Mouse (Mus musculus): ENCODE results near the gene Gm9195.

Gm9195 gene

DNA sequence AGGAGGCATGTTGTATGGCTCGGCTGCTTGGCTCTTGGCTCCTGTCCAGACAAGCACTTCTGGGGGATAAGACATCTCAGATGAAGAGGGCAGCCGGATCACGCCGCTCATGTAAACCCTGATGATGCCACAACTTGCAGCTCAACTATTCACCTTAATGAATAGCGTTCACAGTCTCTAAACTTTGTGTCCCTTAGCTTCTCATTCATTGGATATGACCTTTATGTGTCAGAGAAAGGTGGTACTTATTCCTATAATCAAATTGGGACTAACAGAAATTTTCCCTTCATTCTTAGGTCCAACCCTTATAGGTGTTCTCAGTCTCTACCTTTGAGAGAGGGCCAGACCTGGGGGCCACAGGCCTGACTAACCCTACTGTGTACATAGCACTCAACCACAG is at the start of gene Gm9195:
Gm9195 (minus strand) TSS at position 101 of the 400 bp plus-strand sequence.
- no peak for DNase-seq (ENCODE audit: low spot score in 2 of 2)

DNA sequence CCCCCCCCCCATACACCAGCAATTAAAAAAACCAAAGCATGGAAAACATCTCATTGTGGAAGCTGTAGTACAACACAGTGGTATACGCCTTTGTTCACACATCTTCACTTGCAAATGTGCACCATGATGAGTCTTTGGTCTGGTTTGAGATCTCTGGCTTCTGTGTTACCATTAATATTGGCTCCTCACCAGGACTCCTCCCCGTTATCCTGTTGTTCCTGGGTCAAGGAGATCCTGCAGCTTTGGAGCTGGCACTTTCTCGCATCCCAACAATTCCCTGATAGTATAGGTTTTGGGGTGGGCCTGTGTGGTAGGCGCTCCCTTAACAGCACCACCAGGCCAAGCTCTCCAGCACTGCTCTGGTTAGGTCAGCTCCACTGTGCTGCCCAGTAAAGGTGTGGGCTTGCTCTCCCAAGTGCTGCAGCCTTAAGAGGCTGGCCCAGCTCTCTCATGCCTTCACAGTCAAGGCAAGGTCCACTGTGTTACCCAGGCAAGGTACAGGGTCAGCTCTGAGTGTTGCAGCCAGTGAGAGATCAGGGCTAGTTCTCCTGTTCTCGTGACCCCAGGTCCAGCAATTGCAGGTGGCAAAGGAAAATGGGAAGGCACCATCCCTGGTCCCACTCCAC is 44.9 kb upstream of the Gm9195 start:
- no peak for DNase-seq (ENCODE audit: low spot score in 2 of 2)

DNA sequence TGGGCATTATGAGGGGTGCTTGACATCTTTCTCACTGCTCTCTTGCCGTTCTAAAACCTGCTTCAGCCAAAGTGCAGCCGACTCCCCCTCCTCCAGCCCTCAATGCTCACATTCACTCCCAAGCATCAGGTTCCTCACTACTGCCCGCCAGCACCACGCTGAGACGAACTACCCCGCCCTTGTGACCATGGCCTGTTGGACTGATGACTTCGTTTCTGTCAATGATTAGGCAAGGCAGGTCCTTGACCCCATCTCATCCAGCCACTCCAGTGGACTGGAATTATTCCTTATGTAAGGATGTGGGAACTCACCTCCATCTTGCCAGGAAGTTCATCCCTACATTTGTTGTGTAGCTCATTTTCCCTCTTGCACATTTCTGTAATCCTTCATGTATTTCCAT is 42.2 kb upstream of the Gm9195 start:
- no peak for DNase-seq (ENCODE audit: low spot score in 2 of 2)

DNA sequence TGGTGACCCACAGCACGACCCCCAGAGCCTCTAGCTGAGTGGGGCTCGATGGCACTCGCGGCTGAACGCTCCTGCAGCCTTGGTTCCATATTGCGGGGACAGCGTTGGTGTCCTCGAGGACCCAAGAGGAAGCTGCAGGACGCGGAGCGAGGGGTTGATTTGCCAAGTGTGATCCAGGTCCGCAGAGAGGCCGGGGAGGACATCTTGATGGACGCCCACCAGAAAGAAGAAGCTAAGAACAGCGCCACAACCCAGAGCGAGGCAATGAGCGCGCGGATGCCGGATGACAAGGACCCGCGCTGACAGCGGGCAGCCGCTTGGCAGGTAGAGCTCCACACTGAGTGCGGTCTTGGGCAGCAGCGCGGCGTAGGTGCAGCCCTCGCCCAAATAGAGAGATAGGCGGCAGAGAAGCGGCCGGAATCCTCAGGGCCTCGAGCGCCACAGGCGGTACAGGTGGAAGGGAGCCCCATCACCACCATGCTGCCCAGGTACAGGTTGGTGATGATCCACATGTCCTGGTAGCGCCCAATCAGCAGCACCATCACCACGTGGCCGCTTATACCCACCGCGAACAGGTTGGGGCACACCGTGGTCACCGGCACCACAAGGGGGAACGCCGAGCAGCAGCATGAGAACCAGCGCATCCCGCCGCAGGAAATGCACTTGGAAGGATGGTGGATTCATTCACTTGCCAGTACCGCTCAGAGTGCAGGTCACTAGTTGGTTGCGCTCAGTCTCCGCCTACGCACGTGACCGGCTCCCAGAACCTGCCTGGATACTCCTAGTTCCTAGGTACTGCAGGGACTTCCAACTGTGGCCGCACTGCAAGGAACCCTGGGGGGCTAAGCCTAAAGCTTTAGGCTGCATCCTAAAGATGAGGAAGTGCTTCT is 40.6 kb upstream of the Gm9195 start:
- no peak for DNase-seq (ENCODE audit: low spot score in 2 of 2)

DNA sequence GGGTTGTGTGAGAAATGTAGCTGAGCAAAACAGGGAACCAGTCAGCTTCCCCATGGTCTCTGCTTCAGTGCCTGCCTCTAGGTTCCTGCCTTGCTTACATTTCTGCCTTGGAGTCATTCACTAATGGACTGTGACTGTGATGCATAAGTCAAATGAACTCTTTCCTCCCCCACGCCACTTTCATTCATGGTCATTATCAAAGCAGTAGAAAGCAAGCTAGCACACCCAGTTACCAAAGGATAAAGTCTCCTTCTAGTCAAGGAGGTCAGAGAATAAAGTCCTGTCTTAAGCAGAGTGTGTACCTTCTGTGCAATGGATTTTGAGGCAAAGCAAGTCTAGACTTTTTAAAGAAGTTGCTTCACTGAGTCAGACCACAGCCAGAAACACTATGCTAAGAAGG is 35.5 kb upstream of the Gm9195 start:
- DNase-seq (ENCODE audit: low spot score in 2 of 2) = no peak

DNA sequence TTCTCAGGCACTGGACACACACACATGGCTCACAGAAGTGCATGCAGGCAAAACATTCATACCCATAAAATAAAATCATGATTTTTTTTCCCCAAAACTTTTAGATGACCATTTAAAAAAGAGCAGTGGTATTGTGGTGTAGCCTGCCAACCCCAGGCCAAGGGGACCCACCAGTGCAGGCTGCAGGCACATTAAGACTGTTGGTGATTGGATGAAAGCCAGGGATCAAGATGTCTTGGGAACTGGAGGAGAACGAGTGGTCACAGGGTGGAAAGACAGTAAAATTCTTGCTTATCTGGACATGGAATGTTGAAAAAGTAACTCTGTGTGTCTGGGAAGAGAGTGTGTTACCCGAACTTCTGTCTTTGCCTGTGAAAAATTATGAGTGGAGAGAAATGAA is 27.9 kb upstream of the Gm9195 start:
- no peak for DNase-seq (ENCODE audit: low spot score in 2 of 2)

DNA sequence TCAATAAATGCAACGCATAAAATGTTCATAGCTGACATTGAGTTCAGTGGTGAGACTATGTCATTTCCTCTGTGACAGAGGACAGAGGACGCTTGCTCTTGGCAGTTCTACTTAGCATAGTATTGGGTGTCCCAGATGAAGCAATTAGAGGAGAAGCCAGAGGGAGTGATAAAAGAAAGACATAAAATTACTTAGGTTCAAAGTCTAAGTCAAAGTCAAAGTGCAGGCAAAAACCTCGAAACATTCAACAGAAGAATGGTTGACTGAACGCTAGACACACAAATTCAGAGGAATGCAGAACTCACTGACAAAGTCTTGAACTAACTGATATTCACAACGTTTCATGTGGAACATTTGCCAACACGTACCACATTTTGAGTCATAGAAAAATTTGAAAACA is 27.1 kb upstream of the Gm9195 start:
- no peak for DNase-seq (ENCODE audit: low spot score in 2 of 2)

DNA sequence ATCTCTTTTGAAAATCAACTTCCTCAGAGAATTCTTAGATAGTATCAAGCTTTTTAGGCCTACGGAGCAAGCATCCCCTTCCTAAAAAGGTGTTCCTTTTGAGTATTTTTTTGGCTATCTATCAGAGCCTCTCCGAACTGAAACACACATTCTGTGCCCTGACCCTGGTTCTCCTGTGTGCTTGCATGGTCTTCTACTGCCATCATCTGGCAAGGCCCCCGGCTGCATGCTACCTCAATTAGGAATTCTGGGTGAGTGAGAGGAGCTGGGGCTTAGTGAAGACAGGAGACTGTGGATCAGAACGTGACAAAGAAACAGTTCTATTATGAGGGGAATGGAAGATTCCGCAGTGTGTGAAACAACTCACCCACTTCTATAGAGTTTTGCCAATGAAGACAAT is 24.7 kb upstream of the Gm9195 start:
- DNase-seq (ENCODE audit: low spot score in 2 of 2) = peak in 1 of 2 experiments; percentile 37

DNA sequence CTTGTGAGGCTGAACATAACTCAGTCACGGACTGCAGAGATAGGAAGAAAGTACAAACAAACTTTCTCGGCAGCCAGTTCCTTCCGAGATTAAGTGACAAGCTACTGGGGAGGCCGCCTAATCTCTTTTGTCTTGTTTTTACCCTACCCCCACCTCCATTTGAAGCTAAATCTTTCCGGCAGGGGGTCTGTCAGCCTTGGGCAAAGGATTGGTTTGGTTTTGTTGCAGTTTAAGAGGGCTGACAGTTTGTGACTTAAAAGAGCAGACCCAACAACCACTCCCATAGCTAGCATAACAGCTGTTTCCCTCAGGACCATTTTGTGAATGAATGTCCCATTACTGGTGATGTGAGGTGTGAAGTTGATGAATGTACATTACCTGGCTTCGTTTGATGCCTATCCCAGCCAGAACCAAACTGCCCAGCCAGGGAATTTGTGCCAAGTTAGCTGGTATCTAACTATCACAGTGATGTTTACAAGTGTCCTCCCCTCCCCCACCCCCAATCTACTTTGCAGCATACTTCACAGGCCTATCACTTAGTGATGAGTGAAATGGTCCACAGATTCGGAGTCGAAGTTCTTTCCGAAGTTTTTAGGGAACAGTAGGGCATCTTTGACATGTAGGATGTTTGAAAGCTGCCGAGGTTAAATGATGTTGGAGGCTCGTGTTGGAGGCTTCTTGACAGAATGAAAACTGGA is 15.2 kb upstream of the Gm9195 start:
- DNase-seq (ENCODE audit: low spot score in 2 of 2) = no peak

DNA sequence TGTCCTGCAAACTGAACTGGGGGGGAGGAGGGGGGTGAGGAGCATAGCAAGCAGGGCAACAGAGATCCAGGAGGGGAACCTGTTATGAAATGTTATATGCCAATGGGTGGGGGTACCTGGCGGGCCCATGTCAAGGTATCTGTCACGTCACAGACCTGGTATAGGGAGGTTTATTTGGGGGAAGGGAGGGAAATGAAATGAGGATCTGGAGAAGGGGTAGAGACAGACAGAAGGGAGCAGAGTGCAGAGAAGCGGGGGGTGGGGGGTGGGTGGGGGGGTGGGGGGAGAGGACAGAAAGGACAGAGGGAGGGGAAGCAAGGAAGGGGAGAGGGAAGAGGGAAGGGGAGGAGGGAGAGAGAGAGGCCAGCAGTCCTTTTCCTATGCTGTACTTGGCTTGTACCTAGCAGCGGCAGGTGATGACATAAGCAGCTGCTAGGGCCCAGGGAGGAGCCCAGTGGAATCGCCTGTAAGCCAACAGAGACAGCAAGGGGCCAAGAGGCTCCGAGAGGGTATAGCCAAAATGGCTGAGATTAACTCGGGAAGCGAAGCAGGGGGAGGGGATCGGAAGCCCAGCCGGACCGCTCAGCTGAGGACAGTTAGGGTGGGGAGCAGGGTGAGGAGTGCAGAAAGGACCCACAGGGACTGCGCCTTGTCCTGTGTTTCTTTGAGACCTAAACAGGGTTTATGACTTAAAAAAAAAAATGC is 14.5 kb upstream of the Gm9195 start:
- DNase-seq (ENCODE audit: low spot score in 2 of 2) = no peak

DNA sequence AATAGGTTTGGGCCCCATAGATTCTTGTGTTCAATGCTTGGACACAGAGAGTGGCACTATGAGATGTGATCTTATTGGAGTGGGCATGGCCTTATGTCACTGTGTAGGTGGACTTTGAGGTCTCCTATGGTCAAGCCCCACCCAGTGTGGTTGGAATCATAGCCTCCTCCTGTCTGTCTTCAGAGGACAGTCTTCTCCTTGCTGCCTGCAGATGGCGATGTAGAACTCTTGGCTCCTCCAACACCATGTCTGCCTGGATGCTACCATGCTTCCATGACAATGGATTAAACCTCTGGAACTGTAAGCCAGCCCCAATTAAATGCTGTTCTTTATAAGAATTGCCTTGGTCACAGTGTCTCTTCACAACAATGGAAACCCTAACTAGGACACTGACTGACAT is 13.3 kb upstream of the Gm9195 start:
- DNase-seq (ENCODE audit: low spot score in 2 of 2) = no peak

DNA sequence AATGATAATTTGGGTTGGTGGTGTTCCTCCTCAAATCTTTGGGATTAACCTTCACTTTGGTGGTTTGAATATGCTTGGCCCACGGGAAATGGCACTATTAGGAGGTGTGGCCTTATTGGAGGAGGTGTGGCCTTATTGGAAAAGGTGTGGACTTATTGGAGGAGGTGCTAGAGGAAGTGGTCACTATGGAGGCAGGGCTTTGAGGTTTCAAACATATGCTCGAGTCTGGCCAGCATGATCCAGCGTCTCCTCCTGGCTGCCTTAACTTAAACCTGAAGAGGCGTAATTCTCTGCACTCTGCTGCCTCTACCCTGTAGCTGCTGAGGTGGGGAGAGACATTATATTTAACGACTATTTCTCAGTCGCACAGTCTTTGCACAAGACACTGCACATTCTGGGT is 11.6 kb upstream of the Gm9195 start:
- DNase-seq (ENCODE audit: low spot score in 2 of 2) = no peak

DNA sequence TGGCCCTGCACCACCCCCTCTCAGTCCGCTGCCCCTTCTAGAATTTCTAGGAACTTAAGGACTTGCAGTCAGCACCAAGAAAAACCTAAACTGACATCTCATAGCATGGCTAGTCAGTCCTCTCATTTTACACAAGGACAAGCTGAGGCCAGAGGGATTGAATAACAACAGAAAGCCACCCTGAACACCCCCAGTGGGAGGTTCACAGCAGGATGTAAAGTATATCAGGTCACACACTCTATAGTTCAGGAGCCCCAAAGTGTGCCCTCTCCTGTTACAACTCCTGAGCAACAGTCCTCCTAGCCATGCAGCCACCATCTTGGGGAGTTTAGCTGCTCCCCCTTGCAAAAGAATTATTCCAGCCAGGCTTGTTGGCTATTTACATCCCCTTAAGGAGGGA is 2.1 kb upstream of the Gm9195 start:
- DNase-seq (ENCODE audit: low spot score in 2 of 2) = no peak

DNA sequence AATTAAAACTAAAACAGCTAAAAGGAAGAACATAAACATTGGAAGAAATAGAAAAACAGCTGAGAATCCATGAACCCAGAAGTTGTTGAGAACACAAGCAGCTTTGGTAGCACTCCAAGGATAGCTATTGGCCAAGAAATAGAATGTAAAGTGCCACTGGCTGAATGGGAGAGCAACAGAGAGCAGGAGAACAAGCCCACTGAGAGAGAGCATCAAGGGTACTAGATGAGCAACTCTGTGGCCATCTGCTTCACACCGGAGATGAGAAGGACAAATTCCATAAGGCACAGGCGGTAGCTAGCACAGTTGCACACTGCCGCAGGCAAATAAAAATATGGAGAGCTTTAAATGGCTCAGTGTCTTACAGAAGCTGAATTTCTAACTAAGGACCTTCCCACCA is 1.3 kb downstream of the Gm9195 start:
- DNase-seq (ENCODE audit: low spot score in 2 of 2) = peak; percentile 11

DNA sequence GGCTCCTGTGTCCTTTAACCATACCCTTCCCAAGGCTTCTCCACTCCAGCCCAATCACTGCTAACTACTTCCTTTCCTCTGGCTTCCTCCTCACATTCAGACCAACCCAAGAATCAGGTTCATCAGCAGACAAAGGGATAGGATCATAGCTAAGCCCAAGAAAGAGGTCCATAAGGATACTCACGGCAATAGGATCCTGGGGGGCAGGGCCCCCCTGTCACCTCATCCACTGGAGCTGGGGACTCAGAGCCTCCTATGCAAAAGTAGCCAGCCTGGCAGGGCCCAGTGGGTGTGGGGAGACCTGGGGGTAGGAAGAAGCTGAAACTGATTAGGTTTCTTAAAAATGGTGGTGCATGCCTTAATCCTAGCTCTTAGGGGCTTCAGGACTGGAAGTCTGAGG is 17.1 kb downstream of the Gm9195 start:
- DNase-seq (ENCODE audit: low spot score in 2 of 2) = no peak

DNA sequence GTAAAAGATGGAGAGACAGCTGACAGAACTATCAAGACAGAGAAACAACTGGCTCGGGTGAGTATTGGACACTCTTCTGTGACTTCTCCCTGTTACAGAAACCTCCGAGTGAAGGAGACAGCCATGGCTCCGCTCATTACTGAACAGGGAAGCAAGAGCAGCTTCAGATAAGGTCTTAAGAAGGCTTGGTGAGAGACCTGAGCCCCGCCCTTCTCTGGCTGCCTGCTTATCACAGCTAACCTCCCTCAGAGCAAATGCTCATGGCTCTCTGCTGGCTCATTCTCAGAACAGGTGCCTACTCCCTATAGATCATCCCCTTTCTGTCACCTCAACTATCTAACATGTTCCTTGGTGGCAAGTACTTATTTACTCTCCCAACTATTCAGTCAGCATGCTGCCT is 23.2 kb downstream of the Gm9195 start:
- DNase-seq (ENCODE audit: low spot score in 2 of 2) = no peak

DNA sequence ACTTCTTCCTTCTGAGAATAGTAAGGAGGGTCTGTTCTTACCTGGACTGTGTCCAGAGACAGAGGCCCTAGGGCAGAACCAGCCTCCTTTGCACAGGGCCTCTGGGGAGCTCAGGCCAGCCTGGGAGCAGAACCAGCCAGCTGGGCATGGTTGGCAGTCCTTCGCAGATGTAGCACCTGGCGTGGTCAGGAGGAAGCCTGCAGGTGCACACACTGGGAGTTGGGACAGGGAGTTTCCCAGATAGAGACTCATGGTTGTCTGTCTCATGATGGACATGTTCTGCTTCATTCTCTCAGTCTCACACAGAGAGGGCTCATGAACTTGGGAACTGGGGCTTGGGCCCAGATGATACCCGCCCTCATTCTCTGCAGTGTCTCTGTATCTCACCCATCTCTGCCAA is 25.3 kb downstream of the Gm9195 start:
- no peak for DNase-seq (ENCODE audit: low spot score in 2 of 2)

DNA sequence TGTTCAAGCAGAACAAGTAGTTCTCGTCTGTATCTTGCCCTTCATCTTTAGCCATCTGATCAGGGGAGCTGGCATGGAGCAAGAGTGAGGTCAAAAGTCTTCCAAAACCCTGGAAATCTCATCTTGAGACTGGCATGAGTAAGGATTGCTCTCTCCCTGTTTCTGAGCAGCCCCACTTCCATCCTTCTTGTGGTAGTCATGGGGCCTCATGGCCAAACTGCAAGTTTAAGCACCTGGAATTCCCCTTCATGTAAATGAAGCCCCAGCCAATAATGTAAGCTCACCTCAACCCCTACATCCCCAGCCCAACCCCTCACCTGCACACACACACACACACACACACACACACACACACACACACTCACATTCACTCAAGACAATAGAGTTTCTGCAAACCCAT is 30.0 kb downstream of the Gm9195 start:
- DNase-seq (ENCODE audit: low spot score in 2 of 2) = no peak

DNA sequence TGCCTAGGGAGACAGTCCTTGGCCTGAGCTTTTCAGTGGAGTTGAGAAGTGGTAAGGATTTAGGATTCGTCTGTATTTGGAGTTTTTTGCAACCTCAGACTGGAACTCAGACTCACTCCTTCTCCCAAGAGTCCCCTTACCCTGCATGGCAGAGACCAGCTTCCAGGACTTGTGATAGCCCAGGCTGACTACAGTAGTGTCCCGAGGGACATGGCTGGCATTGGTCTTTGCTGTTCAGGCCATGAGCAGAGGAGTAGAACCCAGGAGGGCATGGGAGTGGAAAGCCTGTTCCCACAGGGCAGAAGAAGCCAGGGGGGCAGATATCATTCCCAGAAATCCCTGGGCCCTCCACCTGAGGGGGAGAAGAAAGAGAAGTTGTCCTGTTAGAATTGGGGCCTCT is 31.3 kb downstream of the Gm9195 start:
- DNase-seq (ENCODE audit: low spot score in 2 of 2) = no peak

DNA sequence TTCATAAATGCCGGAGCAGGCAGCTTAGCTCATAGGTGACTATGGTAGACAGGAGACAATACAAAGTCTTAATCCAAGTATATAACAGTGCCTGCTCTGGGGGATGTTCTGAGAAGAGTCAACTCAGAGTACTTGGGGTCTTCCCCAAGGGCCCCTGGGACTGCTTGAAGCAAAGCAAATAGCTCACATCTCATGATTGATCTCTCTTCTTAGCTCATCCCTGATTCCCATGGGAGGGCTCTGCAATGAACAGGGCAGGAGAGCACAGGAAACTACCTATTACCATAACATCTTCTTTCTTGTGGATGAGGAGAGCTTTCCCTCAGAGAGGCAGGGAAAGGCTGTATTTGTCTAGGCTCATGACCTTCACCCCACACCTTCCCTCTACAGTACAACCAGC is 32.7 kb downstream of the Gm9195 start:
- DNase-seq (ENCODE audit: low spot score in 2 of 2) = no peak

DNA sequence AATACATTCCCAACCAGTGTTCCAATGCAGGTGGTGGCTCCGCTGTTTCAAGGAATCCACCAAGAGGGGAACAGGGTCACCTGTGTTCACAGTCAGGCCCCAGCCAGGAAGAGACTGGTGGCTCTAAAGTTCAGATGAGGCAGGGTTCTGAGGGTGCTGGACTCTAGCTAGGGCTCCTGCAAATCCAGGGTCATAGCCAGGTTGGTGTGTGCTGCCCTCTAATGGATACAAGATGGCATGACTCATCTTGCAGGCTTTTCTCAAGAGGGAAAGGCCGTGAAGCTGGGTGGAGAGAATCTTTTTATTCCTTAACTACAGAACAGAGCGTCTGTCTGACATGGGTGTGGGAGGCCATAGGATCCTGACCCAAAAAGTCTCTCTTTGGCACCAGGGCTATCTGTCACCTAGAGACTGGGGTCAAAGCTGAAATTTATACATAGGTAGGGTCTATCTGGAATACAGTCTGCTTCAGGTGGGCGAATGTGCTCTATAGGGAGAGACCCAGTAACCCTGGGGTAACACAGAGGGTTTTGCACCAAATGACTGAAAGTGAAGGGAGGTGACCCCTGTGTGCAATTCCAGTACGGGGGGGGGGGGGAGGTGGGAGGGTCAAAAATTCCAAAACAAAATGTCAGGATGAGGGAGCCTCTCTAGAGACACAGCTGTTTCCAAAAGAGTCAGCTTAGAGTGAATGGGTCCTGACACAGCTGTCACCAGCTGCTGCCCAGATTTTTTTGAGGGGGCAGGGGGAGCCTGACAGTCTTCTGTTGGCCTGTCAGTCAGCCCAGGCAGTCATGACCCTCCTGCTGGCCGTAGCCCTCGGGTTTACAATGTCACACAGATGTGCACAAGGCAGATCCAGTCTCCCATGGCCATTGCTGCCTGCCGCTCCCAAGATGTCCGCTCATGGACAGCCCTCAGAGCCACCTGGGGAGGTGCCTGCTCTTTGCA is 44.2 kb downstream of the Gm9195 start:
- no peak for DNase-seq (ENCODE audit: low spot score in 2 of 2)

All from frontal cortex, postnatal 10 days (tissue).